Mouse (Mus musculus) natural killer cell, adult 2 months (primary cell): ENCODE data around the gene Rab11fip2.

ENCODE experiments used
- DNase-seq, 2 experiments: peaks; one replicate each; pipeline ENCODE4 v3.0.0; 2022; ENCODE audit warnings: low spot score in 2 of 2

Rab11fip2 gene

DNA sequence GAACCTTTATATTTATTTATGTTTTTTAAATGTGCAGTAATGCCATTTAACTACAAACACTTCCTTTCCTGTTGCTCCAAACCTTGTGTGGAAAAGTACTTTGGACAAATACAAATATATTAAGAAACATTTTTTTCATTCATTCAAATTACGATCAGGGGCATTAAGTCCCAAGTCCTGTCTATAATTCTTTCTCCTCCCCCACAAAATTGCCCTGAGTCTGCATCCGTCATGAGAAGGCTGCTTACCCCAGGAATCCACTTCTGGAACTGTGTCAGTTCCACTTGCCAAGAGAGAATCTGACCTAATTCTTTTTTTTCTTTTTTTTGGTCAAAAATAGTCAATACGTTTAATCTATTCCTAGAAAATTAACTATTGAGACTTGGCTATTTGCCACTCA is 90.4 kb downstream of the Rab11fip2 start:
- no peak for DNase-seq
